Comparison of ENCODE assay signal across 31 mouse cellular contexts in genomic region chr2:65793593-65793992, GRCm38 (mm10). TPM values are rescaled to one million over a fixed set of nuclear protein-coding genes. Genes with fewer than 3 reads are reported as not detected.
DNase-seq lines count a peak whose midpoint lies in the region; ATAC-seq lines count a peak whose summit lies in the region.
"Had no signal": no experiment of that assay in that cellular context is flagged by ENCODE, and none has a peak within 500 bp of the region (broad histone marks: within the 10 kb centered on the region; RNA-seq: fewer than 3 reads in every experiment).

No protein-coding gene starts in this region.

- intact Hi-C loops in heart, postnatal 14 days (cut with DNase I), result loop anchor here (5.0 kb wide), 2 partner anchors 249 to 389 kb away; no protein-coding TSS in a partner anchor

- peak; percentile 94 for ATAC-seq in frontal cortex, adult (ENCODE audit: low TSS enrichment)
- no peak for ATAC-seq in liver, embryonic 13.5 days (ENCODE audit: low read depth)
- no peak for ATAC-seq in liver, embryonic 11.5 days (replicated peaks; ENCODE audit: low FRiP score)
- 0 out of 2 replicates have a peak, but pooled peaks have one; percentile 21 for ATAC-seq in megakaryocyte, adult 5-6 weeks (ENCODE audit: poor library complexity, severe bottlenecking)
- ATAC-seq: forebrain, embryonic 13.5 days; inflammation-experienced regulatory T-cells, adult 6 months; liver, postnatal 0 days had no signal

- no peak overlapping the region for H3K4me2 ChIP-seq in liver, embryonic 13.5 days
- H3K4me2 ChIP-seq in liver, embryonic 11.5 days, result no peak overlapping the region
- H3K4me2 ChIP-seq: embryonic facial prominence, embryonic 13.5 days; forebrain, embryonic 13.5 days; heart, embryonic 12.5 days; hindbrain, embryonic 14.5 days; kidney, embryonic 15.5 days had no signal

- 0 out of 2 replicates have a peak, but pooled peaks cover 3% of the 10 kb centered on the region for H3K4me1 ChIP-seq in liver, embryonic 13.5 days (replicated peaks)
- no peaks in the 10 kb centered on the region for H3K4me1 ChIP-seq in liver, embryonic 11.5 days (replicated peaks; ENCODE audit: control insufficient read depth, insufficient read depth, low read length)
- H3K4me1 ChIP-seq: embryonic facial prominence, embryonic 13.5 days; forebrain, embryonic 13.5 days; heart, embryonic 12.5 days; kidney, embryonic 15.5 days had no signal

- no peak for DNase-seq in frontal cortex, postnatal 25 days (ENCODE audit: low spot score in 2 of 2)
- no peak for DNase-seq in liver, embryonic 13.5 days
- no peak for DNase-seq in liver, embryonic 11.5 days (ENCODE audit: low spot score)
- peak; percentile 21 for DNase-seq in MEL-GATA-1-ER (ENCODE audit: extremely low read depth, low read depth)
- DNase-seq in heart, postnatal 14 days, result no peak
- no peak for DNase-seq in kidney, adult 8-10 months
- DNase-seq: adrenal gland, postnatal 10 days; B cell, adult 2 months; cerebellum, adult 11 months; cerebellum, adult 9-10 months; cerebellum, postnatal 36 days; embryo, embryonic 11 days; gastrocnemius, postnatal 25 days; heart, adult 2 months; kidney, adult 11 months; kidney, postnatal 25 days; liver, postnatal 0 days; lung, postnatal 36 days; midbrain, embryonic 14.5 days had no signal

- no peak overlapping the region for H3K4me3 ChIP-seq in liver, embryonic 13.5 days (replicated peaks)
- H3K4me3 ChIP-seq in liver, embryonic 11.5 days (ENCODE audit: low read depth, low read length), result no peak overlapping the region
- H3K4me3 ChIP-seq: embryonic facial prominence, embryonic 13.5 days; erythroblast, embryonic 14.5 days; forebrain, embryonic 13.5 days; heart, adult 2 months; heart, embryonic 12.5 days; kidney, embryonic 15.5 days had no signal

- WGBS in liver, embryonic 13.5 days (ENCODE audit: insufficient replicate concordance), result 70% methylated on average over 2 of the region's 2 CpGs
- WGBS in liver, embryonic 11.5 days, result 73% methylated on average over 2 of the region's 2 CpGs

- H3K9me3 ChIP-seq in liver, embryonic 13.5 days (replicated peaks), result peaks cover 22% of the 10 kb centered on the region
- H3K9me3 ChIP-seq in liver, embryonic 11.5 days (ENCODE audit: control insufficient read depth, low read length), result no peaks in the 10 kb centered on the region

- H3K36me3 ChIP-seq in liver, embryonic 13.5 days, result no peaks in the 10 kb centered on the region
- no peaks in the 10 kb centered on the region for H3K36me3 ChIP-seq in liver, embryonic 11.5 days (ENCODE audit: control insufficient read depth, insufficient read depth, low read length)
- H3K36me3 ChIP-seq: embryonic facial prominence, embryonic 13.5 days; heart, embryonic 12.5 days; kidney, embryonic 15.5 days had no signal

- no peak overlapping the region for H3K9ac ChIP-seq in liver, embryonic 13.5 days
- H3K9ac ChIP-seq in liver, embryonic 11.5 days (ENCODE audit: low read depth, low read length), result no peak overlapping the region
- H3K9ac ChIP-seq: embryonic facial prominence, embryonic 13.5 days; forebrain, embryonic 13.5 days; heart, embryonic 12.5 days; hindbrain, embryonic 14.5 days; kidney, embryonic 15.5 days; liver, postnatal 0 days had no signal

- no peaks in the 10 kb centered on the region for H3K27me3 ChIP-seq in liver, embryonic 13.5 days
- no peaks in the 10 kb centered on the region for H3K27me3 ChIP-seq in liver, embryonic 11.5 days (replicated peaks; ENCODE audit: control insufficient read depth, insufficient read depth, low read length)
- H3K27me3 ChIP-seq: embryonic facial prominence, embryonic 13.5 days; forebrain, embryonic 13.5 days; heart, embryonic 12.5 days; kidney, embryonic 15.5 days had no signal

- peak overlapping the region; percentile 29 for H3K27ac ChIP-seq in liver, embryonic 13.5 days
- H3K27ac ChIP-seq in liver, embryonic 11.5 days (ENCODE audit: low read depth, low read length), result no peak overlapping the region
- H3K27ac ChIP-seq: embryonic facial prominence, embryonic 13.5 days; forebrain, embryonic 13.5 days; heart, adult 2 months; hindbrain, embryonic 14.5 days; kidney, embryonic 15.5 days had no signal

RNA-seq across cellular contexts. Expression of gene Csrnp3, which starts 52.0 kb away (rescaled TPM):
- 0.21 and 0.36 TPM in 2 replicates for polyA plus RNA-seq in liver, embryonic 13.5 days (2015; fragmentation: Nextera tagmentation; extraction: Ambion mirVana)
- 0.51 and 0.96 TPM in 2 replicates for polyA plus RNA-seq in liver, embryonic 11.5 days (2014; fragmentation: Nextera tagmentation; extraction: Ambion mirVana)
- not detected in 2 replicates for total RNA-seq in megakaryocyte, adult 5-6 weeks (2015)
- total RNA-seq in megakaryocyte, adult 5-6 weeks (2017), result not detected in 2 replicates
- total RNA-seq in heart, postnatal 14 days (2021), result under 1 TPM; 0.17 to 0.31 TPM
- total RNA-seq: liver, adult 2 months; megakaryocyte-erythroid progenitor cell, adult 5-6 weeks; monocyte, adult 5-6 weeks had no signal
- polyA plus RNA-seq: erythroblast, embryonic 14.5 days; inflammation-experienced regulatory T-cells, adult 6 months; liver, adult 2 months; liver, postnatal 0 days had no signal

Comparison
In these comparisons a context has a peak if more than half of its experiments do, and no peak if none do; other contexts are left out.
1. ATAC-seq: peak in frontal cortex, adult (single experiment) and megakaryocyte, adult 5-6 weeks (single experiment); none in liver, embryonic 13.5 days (single experiment) and liver, embryonic 11.5 days (single experiment).